Mouse (Mus musculus) hindbrain, embryonic 16.5 days (tissue): Measurements from ENCODE around the gene Tecta. TPM values are rescaled to one million over a fixed set of nuclear protein-coding genes. Genes with fewer than 3 reads are reported as not detected.
A peak's percentile ranks its signal among the peaks of the same experiment; 100 is the strongest.

Experiments
- ATAC-seq: fragments of 200-750 bp; cut with Nextera tagmentation; 2 replicates; pipeline ENCODE4 v1.8.0; 2017; ENCODE audit warnings: moderate TSS enrichment, moderate library complexity
- H3K27ac ChIP-seq: fragments of 300-500 bp; sonication (generic); 2 replicates; pipeline ENCODE4 v1.5.1; 2014; ENCODE audit warnings: low read depth, mild to moderate bottlenecking, control low read depth, low read length, moderate library complexity
- H3K27me3 ChIP-seq: fragments of 300-500 bp; sonication (generic); replicated peaks from 2 replicates; pipeline ENCODE4 v1.6.1; 2014; ENCODE audit warnings: low read length; ENCODE audit not compliant: control insufficient read depth, insufficient read depth
- H3K36me3 ChIP-seq: fragments of 300-500 bp; sonication (generic); 2 replicates; pipeline ENCODE4 v1.6.1; 2014; ENCODE audit warnings: mild to moderate bottlenecking, low read length, moderate library complexity, mixed read lengths; ENCODE audit not compliant: control insufficient read depth, insufficient read depth
- H3K4me1 ChIP-seq: fragments of 300-500 bp; sonication (generic); 2 replicates; pipeline ENCODE4 v1.6.1; 2014; ENCODE audit warnings: low read depth, low read length; ENCODE audit not compliant: control insufficient read depth, insufficient read depth
- H3K4me2 ChIP-seq: fragments of 300-500 bp; sonication (generic); 2 replicates; pipeline ENCODE4 v1.6.1; 2014; ENCODE audit warnings: mild to moderate bottlenecking, low read length, control low read depth, moderate library complexity
- H3K4me3 ChIP-seq: fragments of 300-500 bp; sonication (generic); 2 replicates; pipeline ENCODE4 v1.5.1; 2014; ENCODE audit warnings: mild to moderate bottlenecking, low read length, control low read depth, moderate library complexity
- H3K9ac ChIP-seq: fragments of 300-500 bp; sonication (generic); 2 replicates; pipeline ENCODE4 v1.6.1; 2014; ENCODE audit warnings: low read depth, mild to moderate bottlenecking, control low read depth, low read length, moderate library complexity
- H3K9me3 ChIP-seq: fragments of 300-500 bp; sonication (generic); 2 replicates; pipeline ENCODE4 v1.6.1; 2014; ENCODE audit warnings: mild to moderate bottlenecking, low read length, moderate library complexity; ENCODE audit not compliant: control insufficient read depth
- WGBS: fragments of 180-500 bp; shearing (Covaris S2); extraction: QIAGEN DNeasy Blood & Tissue Kit; methylation state at CpG from one replicate; pipeline ENCODE4 v1.1.7; 2014; 5-methylcytosine and 5-hydroxymethylcytosine counted together
- microRNA-seq: library from miRNA; unstranded; fragments of <30 nt; microRNA quantifications from one replicate; pipeline ENCODE4, GENCODE M21; 2017
- polyA plus RNA-seq: library from polyadenylated mRNA; unstranded; fragments of >200 nt; fragmentation: Nextera tagmentation; extraction: Ambion mirVana; gene quantifications from 2 replicates; pipeline ENCODE4 v1.2.1, GENCODE M21; 2015

The Tecta gene
- polyA plus RNA-seq, 1 experiment from 2014 or later: 0.43 TPM

DNA sequence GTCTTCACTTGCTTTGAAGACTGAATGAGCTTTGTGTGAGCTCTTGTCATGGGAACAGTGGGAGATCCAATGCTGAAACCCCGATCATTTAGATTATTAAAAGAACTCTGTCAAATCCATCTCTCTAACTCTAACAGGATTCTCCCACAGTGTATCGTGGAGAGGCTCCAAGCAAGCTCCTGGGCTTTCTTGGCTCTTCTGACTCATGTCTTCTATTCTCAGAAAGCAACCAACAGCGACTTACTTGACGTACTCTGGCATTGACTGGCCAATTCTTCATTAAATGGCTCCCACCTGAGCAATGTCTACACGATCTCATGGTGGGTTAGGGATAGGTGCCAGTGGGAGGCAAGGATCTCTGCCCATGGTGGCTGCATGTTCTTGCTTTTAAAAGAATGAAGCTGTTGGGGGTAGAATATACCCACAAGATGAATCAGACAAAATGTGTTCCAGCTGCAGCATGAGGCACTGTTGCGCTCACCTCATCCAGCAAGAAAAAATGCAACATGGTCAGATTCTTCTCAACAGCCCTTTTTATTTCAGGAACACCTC, 98.6 kb downstream of the Tecta start:
- WGBS: 61% methylated on average over 6 of the region's 6 CpGs
- no peaks in the 10 kb centered on the region for H3K36me3 ChIP-seq
- H3K4me1 ChIP-seq: no peaks in the 10 kb centered on the region
- H3K9me3 ChIP-seq: no peaks in the 10 kb centered on the region
- H3K4me3 ChIP-seq: no peak overlapping the region
- no peak overlapping the region for H3K9ac ChIP-seq
- no peaks in the 10 kb centered on the region for H3K27me3 ChIP-seq
- no peak overlapping the region for H3K27ac ChIP-seq
- ATAC-seq: no peak
- H3K4me2 ChIP-seq: no peak overlapping the region

DNA sequence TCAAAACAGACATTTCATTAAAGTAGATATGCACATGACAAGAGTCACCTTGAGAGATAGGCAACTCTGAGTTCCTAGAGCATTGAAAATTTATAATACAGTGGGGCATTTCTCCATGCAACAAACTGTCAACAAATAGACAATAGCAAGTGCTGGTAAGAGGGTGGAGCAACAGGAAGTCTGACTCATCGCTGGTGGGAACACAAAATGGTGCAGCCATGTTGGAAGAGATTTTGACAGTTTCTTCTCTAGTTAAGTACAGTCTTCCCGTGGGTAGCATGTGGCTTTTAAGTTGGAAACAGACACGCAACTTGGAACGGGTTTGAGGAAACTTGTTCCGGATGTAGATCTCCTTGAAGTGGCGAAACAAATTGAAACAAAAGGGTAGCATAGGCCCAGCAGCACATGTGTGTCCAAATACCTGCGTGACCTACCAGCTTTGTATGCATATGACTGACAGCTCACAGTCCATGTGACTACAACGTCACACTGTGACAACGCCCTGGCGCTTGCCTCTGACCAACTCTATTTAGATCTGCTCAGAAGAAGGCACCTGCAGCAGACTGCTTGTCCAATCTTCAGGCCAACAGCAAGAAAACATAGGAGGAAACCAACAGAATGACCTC, 103.3 kb downstream of the Tecta start:
- H3K27ac ChIP-seq: no peak overlapping the region
- no peaks in the 10 kb centered on the region for H3K4me1 ChIP-seq
- H3K9ac ChIP-seq: no peak overlapping the region
- H3K4me2 ChIP-seq: no peak overlapping the region
- no peaks in the 10 kb centered on the region for H3K9me3 ChIP-seq
- WGBS: 92% methylated on average over 10 of the region's 10 CpGs
- H3K36me3 ChIP-seq: no peaks in the 10 kb centered on the region
- no peaks in the 10 kb centered on the region for H3K27me3 ChIP-seq
- no peak for ATAC-seq
- no peak overlapping the region for H3K4me3 ChIP-seq

DNA sequence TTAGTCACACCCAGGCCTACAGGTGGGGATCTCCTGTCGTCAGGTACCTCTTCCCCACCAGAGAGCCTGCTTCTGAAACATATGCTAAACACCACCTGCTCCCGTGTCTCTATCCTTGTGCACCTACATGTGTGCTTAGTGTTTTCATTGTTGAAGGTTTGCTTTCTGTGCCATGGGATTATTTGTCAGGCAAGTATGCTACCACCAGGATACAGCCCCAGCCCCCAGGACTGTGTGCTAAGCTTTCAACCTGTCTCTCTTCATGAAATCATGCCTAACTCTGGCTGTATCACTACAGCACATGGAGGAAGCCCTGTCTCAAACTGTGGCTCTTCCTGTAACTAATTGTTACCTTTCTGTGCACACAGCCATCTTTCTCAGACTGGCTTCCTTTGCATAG, 105.6 kb downstream of the Tecta start:
- Histone ChIP-seq H3K27me3 (no peaks in the 10 kb centered on the region), H3K9ac (no peak overlapping the region), H3K27ac (no peak overlapping the region), H3K4me3 (no peak overlapping the region), H3K9me3 (no peaks in the 10 kb centered on the region), H3K4me2 (no peak overlapping the region), H3K36me3 (no peaks in the 10 kb centered on the region), H3K4me1 (no peaks in the 10 kb centered on the region)
- ATAC-seq: no peak
- WGBS: 73% methylated on average over 2 of the region's 2 CpGs

DNA sequence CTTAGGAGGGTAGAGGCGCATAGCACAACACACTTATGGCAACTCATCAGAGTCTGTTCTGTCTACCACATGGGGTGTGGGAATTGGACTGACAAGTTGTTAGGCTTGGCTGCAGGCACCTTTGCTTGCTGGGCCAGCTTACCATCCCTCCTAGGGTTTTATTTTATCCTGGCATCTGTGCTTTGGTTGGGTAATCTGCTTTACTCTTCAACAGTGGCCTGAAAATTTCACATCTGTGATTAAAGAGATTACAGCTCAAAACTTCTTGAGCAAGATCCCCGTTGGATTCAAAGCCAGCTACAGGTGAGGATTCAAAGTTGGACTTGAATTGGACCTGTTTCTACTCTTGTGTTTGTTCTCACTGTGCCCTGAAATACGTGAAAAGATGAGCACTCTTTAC, 106.1 kb downstream of the Tecta start:
- no peaks in the 10 kb centered on the region for H3K36me3 ChIP-seq
- 73% methylated on average over 3 of the region's 3 CpGs for WGBS

DNA sequence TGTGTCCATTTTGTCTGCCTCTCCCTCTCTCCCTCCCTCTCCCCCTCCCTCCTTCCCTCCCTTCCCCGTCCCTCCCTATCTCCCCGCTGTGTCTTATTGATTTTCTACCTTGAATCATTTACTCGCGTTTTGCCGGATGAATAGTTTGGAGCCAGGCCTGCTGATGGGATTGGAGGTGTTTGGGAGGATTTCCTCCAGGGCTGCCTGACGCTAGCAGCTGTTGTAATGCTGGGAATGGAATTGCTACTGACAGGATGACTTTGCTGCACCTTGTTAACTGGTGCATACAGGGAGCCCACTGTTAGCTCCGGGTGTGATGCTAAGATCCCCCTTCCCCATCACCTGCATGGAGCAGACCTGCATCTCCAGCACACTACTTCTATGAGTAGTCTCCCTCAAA, 106.7 kb downstream of the Tecta start:
- H3K27ac ChIP-seq: no peak overlapping the region; the same call in 1 of the 2 replicates

More for the DNA sequence above, 106.1 kb downstream of the Tecta start:
- no peak overlapping the region; the same call in 1 of the 2 replicates for H3K27ac ChIP-seq
- H3K4me3 ChIP-seq: no peak overlapping the region
- no peak for ATAC-seq
- H3K4me2 ChIP-seq: no peak overlapping the region
- H3K27me3 ChIP-seq: no peaks in the 10 kb centered on the region
- H3K9ac ChIP-seq: no peak overlapping the region
- no peaks in the 10 kb centered on the region for H3K4me1 ChIP-seq
- no peaks in the 10 kb centered on the region for H3K9me3 ChIP-seq

DNA sequence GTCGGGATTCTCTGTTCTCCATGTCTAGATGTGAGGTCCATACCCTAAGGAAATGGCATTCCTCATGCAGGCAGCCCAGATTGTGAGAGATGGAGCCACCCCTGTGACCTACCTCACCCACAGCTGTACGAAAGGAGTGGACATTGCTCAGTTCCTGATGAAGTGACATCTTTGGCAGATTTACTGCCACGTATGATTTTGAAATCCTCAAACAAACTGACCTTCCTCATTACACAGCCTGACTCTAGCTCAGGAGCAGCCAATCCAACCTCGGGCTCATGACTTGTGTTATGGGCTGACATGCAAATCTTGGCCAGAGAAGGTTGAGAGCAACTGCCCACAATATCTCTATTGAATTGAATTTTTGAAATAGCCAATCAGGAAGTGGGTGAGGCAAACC, 120.1 kb downstream of the Tecta start:
- Histone ChIP-seq H3K4me2 (no peak overlapping the region), H3K4me1 (no peaks in the 10 kb centered on the region), H3K4me3 (no peak overlapping the region), H3K27ac (no peak overlapping the region), H3K27me3 (no peaks in the 10 kb centered on the region), H3K9me3 (no peaks in the 10 kb centered on the region), H3K9ac (no peak overlapping the region), H3K36me3 (no peaks in the 10 kb centered on the region)
- ATAC-seq: no peak
- 78% methylated on average over 4 of the region's 4 CpGs for WGBS

More for the DNA sequence above, 106.7 kb downstream of the Tecta start:
- no peaks in the 10 kb centered on the region for H3K36me3 ChIP-seq
- no peak overlapping the region for H3K9ac ChIP-seq
- H3K4me1 ChIP-seq: no peaks in the 10 kb centered on the region
- H3K9me3 ChIP-seq: no peaks in the 10 kb centered on the region
- H3K4me2 ChIP-seq: no peak overlapping the region
- peak; percentile 45; the same call in 1 of the 2 replicates for ATAC-seq
- 28% methylated on average over 7 of the region's 7 CpGs for whole genome bisulfite sequencing
- H3K4me3 ChIP-seq: no peak overlapping the region
- H3K27me3 ChIP-seq: no peaks in the 10 kb centered on the region

Small RNAs within 50 kb of the gene (microRNA-seq; reads per million reads assigned to microRNA genes)
- gene Gm44311: not detected

Other genes with a start within 250 kb of the Tecta start
- 79.2 and 84.1 TPM in 2 replicates for gene Sc5d, start 135.7 kb downstream of the Tecta start, polyA plus RNA-seq
- 4.3 and 4.4 TPM in 2 replicates for gene Tbcel, start 107.9 kb upstream of the Tecta start, polyA plus RNA-seq